Mouse (Mus musculus) gastrocnemius, postnatal 4 days (tissue): Measurements from ENCODE around the gene Syncrip. TPM values are rescaled to one million over a fixed set of nuclear protein-coding genes. Genes with fewer than 3 reads are reported as not detected.
"Not testable (repeated sequence)": the region's sequence is repeated elsewhere in the genome, so short reads cannot be mapped to it uniquely, and the experiment has no call there.

ENCODE experiments used
- DNase-seq, 2 experiments: peaks; one replicate each; pipeline ENCODE4 v3.0.0; 2021 to 2022; ENCODE audit warnings: low spot score in 2 of 2, mixed read lengths in 2 of 2
- total RNA-seq, 2 experiments: library from RNA; stranded (reverse); gene quantifications; 2 replicates each; pipeline ENCODE4 v1.2.3; 2021

Syncrip gene
- total RNA-seq, 2 experiments from 2014 or later: 91.0 to 105 TPM

DNA sequence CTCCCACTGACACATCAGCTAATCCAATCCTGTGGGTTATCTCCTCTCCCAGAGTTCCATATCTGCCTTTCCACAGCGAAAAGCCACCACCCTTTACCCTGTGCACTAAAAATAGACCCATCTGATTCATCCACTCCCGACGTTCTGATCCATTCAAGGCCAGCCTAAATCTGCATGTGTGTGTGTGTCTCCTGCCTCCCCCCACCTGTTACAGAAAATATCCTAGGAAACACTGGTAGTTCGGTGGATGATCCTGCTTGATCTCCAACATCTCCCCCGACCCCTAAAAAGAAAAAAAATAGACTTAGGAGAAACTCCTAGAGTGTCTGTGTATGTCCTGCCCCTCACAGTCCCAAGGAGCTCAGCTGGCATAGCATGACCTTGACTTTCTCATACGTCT, 2.2 kb upstream of the Syncrip start:
- DNase-seq: no peak

DNA sequence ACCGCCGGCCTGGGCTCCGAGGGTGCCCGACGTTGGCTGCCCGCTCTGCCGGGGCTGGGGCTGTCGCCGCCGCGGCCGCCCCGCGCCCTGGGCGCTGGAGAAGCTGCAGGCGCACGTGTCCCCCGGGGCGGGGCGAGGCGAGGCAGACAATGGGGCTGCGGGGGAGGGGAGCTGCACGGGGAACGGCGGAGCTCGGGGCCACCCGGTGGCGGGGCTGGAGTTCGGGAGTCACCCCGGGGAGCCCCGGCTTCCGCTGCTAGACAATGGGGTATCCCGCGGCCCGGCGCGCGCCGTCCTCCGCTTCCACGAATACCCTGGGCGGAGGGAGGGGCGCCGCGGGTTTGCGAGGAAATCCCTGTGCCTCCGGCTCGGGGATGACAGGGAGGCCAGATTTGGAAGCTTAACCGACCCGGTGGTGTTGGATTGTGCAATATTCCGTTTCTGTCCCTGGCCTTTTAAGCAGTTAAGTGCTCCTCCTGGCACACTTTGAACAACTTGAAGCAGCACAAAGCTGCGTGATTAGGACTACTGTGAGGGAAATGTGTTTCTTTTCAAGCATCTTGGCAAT, 539 bp upstream of the Syncrip start:
- peak; percentile 83 to 90 for DNase-seq

DNA sequence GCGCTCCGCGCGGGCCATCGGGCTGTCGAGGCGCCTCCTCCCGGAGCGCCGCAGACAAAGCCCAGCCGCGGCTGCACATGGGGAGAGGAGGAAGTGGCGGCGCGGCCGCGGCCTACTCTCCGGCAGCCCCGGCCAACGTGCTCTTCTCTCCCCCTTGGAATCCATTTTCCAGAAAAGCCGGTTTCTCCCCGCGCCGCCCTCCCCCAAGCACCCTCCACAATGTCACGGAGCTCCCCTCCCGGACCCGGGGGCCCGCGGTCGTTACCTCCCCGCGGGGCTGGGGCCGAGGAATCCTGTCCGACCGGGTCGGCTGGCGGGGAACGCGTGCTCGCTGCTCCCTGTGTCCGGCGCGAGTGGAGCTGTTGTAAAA, 598 bp downstream of the Syncrip start:
- peak; percentile 35 to 52 for DNase-seq

DNA sequence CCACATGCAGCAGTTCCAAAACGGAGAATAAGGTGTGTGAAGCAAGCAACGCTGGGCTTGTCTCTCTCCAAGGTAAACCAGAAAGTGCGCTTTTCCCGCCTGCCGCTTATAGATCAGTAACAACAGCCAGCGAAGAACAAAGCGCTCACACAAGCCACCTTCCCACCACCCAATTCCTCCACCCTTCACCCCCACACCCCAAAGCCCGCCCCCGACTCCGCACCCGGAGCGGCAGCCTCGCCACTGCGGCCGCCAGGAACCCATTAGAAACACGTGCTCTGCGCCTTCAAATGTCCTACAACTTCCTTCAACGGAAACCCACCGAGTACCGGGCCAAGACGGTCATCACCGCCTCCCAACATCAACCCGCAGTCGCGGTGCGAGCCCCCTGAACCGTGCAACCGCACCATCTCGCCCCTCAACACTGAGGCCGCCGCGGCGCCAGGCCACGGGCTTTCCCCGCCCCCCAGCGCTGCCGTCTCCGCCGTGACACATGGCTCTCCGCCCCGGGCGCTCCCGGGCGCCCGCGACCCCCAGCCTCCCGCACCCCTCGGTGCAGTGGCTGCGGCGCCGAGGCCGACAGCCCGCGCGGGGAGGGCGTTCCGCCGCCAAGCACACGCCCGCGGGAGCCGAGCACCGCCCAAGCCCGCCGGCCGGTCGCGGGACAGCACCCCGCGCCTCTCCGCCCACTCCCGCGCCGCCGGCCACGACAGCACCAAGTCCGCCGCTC, 1.1 kb downstream of the Syncrip start:
- peak; percentile 40 to 58 for DNase-seq

DNA sequence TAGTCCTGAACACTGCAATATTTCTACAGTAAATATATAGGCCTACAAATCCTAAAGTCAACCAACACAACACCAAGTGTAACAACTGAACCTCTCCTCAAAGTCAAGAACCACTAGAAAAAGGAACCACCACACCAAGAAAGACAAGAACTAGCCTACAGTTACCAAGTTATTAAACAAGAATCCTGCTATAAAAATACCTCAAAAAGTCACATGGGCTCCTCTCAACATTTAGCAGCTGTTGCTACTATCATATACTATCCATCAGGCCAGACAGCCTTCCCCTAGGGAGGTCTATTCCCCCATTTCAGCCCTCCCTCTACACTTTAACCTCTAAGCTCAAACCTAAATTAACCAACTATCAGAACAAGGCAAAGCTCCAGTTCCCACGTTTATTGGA, 2.3 kb downstream of the Syncrip start:
- no peak for DNase-seq

DNA sequence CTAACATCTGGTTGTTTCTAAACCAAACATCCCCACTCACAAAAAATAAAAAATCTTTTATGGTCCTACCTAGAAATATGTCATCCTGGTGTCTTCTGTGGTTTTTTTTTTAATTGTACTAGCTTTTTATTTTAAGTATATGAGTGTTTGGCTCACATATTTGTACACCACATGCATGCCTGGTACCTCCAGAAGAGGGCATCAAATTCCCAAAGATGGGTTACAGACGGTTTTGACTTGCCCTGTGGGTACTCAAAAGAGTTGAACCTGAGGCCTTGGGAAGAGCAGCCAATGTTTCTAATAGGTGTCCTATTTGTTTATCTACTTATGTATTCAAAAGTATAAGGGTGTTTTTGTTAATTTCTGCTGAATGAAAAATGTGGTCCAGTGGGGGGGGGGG, 6.2 kb downstream of the Syncrip start:
- DNase-seq: no peak

DNA sequence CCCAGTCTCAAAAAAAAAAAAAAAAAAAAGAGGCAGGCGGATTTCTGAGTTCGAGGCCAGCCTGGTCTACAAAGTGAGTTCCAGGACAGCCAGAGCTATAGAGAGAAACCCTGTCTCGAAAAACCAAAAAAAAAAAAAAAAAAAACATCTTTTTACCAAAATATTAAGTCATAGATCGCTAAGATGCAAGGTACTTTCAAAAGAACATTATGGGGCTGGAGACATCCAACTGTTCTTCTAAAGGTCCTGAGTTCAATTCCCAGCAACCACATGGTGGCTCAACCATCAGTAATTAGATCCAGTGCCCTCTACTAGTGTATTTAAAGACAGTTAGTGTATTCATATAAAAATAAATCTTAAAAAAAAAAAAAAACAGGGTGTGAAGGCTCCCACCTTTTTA, 21.4 kb downstream of the Syncrip start:
- DNase-seq: not testable (repeated sequence)

DNA sequence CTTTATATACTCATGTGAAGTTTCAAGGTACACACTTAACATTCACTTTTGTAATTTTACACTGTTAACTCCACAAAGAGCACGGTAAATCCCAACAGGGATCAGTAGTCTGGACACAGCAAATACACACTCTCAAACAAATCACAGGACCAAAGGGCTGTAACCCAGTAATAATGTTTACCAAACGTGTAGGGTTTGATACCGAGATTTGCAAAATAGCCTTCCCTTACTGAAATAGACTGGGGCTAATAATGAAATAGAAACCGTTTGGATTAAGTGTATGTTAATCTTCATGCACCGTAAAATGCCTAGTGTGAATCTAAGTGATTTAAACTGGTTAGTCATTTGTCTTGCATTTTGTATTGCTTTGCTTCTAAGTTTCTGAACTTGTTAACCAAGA, 42.4 kb downstream of the Syncrip start:
- DNase-seq: no peak

DNA sequence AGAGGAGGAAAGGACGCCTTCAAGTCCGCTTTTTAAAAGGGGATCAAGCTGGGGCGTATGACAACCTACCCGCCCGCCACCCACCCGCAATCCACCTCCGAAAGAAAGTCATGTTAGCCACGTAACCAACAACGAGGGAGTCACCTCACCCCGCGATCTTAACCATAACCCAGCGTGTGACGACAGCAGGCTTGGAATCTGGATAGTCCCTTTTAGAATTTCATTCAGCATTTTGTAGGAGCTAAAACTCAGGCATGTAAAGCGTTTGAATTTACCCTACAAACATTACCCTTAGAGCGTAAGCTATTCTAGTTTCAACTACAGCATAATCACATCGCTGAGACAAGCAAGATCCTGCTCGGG, 43.2 kb downstream of the Syncrip start:
- no peak for DNase-seq

DNA sequence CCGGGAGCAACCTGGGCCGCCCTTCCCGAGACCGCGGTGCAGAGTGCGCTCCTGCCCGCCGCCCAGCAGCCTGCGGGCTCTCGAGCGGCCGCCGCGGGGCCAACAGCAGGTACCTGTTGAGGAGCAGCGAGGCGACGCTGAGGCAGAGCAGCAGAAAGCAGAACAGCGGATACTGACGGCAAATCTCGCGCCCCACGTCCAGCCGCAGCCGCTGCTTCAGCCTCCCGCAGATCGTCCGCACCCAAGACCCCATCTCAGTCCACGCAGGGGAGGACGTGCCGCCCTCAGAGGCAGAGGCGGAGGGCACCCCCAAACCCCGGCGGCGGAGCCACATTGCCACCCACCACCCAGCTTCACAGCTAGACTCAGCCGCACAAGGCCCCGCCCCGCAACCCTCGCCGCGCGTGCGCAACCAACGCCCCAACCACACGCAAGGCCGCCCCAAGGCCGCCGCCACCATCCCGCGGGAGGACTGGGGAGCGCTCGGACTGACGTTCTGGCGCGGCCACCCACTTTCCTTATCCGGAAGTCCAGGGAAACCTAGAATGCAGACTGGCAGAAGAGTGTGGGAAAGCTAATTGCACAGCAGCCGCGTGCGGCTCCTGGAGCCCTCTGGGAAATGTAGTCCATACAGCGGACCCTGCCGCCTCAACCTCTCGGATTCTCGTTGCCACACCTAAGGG, 43.7 kb downstream of the Syncrip start, which contains the start of gene Snx14:
Gene Snx14, minus strand, starts transcription at position 404 of the 683 bp plus-strand sequence.
- peak; percentile 93 to 96 for DNase-seq

DNA sequence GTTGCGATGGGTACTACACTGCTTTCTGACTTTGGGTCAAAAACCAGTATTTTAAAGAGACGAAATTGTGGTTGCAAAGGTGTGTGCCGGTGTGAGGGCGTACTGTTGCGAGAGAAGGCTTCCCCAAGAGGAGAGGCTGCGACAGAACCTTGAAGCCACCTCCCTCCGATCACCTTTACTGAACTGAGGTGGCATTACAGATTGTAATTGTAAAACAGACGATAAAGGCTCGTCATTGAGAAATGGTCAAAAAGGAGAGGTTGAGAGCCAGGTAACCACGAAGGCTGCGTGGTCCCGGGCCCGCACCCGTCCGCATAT, 44.2 kb downstream of the Syncrip start:
- DNase-seq: no peak

DNA sequence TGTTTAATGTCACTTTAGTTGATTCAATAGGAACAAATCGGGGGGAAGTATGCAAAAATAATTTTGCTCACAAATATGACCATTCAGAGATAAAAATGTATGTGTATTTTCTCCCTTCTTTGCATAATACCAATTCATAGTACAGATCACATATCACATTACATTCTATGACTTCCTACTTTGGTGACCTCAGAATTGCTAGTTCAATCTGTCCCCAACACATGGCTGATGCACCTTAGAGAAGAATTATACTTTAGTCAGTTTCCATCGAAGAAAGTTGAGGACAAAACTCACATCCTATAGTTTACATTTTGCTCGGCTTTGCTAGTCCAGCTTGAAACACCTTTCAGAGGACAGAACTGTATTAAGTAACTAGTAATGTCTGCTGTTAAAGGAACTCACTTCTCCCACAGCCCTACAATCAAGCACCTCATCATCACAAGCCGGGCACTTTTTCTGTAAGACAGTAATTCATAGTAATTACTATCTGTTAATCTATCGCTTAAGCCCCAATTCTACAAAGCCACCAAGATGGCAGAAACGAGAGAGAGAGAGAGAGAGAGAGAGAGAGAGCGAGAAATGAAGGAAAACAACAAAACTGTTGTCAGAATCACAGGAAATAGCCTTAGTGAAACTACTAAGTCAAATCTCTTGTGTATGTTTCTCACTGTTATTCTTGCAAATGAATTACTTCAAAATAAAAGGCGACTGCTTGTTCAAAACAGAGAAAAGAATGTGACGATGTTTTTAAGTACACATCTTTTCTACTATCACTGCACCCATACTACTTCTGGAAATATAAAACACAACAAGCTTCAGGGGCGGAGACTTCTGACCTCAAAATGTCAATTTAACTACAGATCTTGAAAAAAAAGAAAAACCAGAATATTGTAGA, 44.8 kb downstream of the Syncrip start:
- DNase-seq: no peak

DNA sequence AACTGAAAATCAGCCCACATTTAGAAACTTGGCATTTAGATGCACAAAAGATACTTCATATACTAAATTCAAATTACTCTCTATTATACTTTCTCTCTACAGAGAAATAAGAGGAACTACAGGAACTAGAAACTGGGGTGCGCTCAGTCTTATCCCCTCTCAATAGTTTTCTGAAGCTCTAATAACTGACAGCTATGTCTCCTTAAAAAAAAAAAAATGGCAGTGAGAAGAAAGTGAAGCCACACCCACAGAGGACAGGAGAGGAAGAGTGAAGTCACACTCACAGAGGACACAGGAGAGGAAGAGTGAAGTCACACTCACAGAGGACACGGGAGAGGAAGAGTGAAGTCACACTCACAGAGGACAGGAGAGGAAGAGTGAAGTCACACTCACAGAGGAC, 58.0 kb downstream of the Syncrip start:
- no peak for DNase-seq

DNA sequence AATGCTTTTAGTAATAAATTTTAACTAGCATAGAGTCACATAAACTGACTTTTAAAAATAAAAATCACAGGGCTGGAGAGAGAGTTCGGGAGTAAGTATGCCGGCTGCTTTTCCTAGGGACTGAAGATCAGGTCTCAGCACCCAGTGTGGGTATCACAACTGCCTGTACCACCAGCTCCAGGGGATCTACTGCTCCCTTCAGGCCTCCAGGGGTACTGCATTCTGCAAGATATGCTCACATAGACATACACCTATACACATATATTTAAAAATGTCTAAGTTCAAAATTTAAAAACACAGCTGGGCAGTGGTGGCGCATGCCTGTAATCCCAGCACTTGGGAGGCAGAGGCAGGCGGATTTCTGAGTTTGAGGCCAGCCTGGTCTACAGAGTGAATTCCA, 59.9 kb downstream of the Syncrip start:
- DNase-seq: no peak

DNA sequence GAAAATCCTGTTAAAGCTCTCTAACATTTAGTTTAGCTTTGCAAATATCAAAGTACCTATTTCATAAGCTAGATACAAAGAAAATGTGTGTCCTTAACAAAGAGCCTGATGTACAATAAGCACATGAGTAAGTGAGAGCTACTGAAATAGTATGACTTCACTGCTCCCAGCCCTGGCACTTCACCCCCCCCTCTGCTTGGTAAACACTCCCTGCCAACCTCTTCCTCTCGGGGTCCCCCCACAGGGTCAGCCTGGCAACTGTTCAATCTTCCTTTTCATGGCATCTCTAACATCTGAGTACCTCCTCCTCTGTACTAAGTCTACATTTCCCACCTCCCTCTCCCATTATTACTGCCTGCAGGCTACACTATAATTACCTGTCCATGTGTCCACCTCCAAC, 65.6 kb downstream of the Syncrip start:
- no peak for DNase-seq

DNA sequence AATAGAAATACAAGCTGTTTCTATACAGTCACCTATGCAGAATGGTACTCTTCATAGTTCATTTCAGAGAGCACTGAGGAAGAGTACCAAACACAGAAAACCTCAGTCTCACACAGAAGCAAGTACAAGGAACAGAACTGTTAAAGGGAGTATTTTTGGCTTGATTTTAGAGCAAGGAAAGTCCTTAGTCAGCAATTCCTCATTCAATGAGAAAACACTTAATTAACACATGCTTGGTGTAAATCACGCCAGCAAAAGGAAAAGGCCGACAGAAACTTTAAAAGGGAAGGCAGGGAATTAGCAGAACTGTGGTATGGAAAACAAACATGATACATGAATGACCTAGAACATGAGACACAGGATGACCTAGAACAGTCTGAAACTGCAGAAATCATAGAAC, 72.4 kb downstream of the Syncrip start:
- no peak for DNase-seq

DNA sequence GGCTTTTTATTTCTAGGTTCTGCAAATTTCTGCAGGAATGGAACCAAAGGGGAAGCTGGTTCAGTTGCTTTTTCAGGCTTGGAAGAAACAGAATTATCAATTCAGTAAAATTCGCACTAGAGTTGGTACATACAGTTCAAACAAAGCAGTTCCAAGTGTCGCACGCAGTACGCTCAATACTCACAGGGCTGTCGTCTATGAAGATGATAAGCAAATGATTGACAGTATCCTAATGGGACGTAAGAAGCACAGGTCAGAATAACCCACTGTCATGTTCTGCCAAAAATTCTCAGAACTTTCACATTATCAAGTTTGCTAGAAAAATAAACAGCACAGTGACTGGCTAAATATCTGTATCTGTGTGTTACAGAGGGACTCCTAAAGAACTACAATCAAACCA, 77.9 kb downstream of the Syncrip start:
- DNase-seq: no peak

DNA sequence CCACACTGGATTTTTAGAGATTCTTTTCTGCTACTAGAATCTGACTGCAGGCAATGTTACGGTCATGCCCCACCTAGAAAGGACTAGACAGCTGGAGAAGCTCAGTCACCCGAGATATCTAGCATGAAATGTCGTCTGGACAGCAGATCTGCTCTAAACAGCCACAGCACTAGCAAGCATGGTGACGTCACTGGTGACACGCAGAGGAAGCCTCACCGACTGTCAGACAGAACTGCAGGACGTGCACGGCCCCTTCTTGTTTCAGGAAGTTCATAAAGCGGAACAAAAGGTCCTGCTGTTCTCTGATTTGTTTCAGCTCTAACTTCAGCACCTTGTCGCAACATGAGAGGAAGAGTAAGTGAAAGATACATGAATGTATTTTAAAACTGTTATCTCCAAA, 78.3 kb downstream of the Syncrip start:
- peak in 1 of 2 experiments; percentile 24 for DNase-seq

DNA sequence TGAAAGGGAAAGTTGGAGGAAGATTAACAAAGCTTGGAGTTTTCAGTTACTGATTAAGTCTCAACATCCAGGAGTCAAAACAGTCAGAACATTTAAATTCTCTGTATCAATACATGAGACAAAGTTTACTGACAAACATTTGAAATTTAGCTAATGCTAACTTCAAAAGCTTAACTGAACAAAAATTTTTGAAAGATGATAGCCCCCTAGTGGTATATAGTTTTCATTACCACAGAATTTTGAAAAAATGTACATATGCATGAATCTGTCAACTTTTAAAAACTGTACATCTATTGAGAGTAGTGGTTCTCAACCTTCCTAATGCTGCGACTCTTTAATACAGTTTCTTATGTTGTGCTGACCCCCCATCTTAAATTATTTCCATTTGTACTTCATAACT, 83.9 kb downstream of the Syncrip start:
- no peak for DNase-seq
